Comparison of ENCODE assay signal across 8 mouse cellular contexts in the genomic region with DNA sequence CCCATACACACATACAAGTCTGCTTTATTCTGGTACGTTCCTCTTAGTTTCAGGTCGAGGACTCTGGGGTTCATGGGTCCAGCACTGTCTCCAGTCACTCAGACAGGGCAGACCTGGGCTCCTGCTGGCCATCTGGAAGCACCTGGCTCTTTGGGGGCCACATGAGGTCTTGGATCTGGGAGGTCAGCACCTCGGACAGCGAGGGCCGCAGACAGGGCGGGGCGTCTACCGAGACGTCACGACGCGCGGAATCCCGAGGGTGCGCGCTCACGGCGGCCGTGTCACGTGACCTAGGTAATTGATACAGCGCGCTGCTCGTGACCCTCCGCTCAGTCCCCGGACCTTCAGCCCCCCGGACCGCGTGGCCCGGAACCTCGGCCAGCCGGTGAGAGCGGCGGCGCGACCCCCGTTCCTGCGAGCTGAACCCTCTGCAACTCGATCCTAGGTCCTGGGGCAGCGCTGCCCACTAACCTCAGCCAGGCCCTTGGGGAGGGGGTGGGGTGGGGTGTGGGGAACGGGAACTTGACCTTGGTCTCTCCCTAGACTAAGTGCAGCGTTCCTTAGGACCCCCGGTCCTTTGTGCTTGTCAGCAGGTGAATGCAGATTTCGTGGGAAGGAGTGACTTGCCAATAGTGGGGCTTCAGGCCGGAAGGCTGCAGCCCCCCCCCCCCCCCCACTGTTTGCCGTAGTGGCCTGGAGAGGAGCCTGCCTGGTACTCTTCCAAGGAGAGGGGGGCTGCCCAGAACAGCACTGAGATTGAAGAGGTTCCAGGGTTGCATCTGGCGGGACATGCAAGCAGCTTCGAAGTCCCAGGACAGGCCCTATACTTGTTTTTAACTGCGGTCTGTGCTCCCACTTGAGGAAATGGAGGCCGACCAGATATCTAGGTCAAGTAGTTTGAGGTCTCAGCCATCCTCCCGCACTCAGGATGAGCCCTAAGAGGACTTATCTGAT. TPM values are rescaled to one million over a fixed set of nuclear protein-coding genes. Genes with fewer than 3 reads are reported as not detected.
DNase-seq lines count a peak whose midpoint lies in the region; ATAC-seq and TF ChIP-seq lines count a peak whose summit lies in the region.

A gene (plus strand): TSS at position 288 of the 954 bp plus-strand sequence.

- 0 out of 2 replicates have a peak, but pooled peaks cover 2% of the 10 kb centered on the region for H3K36me3 ChIP-seq in hindbrain, embryonic 12.5 days
- no peaks in the 10 kb centered on the region for H3K36me3 ChIP-seq in lung, postnatal 0 days (ENCODE audit: insufficient read depth, low read length)

- WGBS in hindbrain, embryonic 12.5 days: 4% methylated on average over 49 of the region's 50 CpGs
- 3% methylated on average over 44 of the region's 50 CpGs for WGBS in lung, postnatal 0 days

- 0 out of 2 replicates have a peak within 1 kb of the TSS, but pooled peaks have one; percentile 7 for H3K27ac ChIP-seq in hindbrain, embryonic 12.5 days
- H3K27ac ChIP-seq in lung, postnatal 0 days (ENCODE audit: low read length): no peak within 1 kb of the TSS

- no peak for TF ChIP-seq EP300 in lung, postnatal 0 days (IDR thresholded peaks at IDR 0.05)

- ATAC-seq in hindbrain, embryonic 12.5 days (ENCODE audit: low FRiP score): peak; percentile 77
- peak; percentile 86 for ATAC-seq in lung, postnatal 0 days

- peak; percentile 95 for DNase-seq in ZHBTc4 (ENCODE audit: low read depth, low spot score)
- DNase-seq in cerebellum, postnatal 25 days: peak; percentile 84 to 90
- DNase-seq in frontal cortex, postnatal 14 days (ENCODE audit: low spot score in 2 of 2): peak; percentile 61 to 75
- DNase-seq in layer of hippocampus, postnatal 14 days (ENCODE audit: low spot score in 2 of 2): peak; percentile 65 to 69
- peak; percentile 79 for DNase-seq in lung, postnatal 0 days (ENCODE audit: low spot score)
- peak; percentile 68 for DNase-seq in retina, adult 2 months (ENCODE audit: low read depth, low spot score)
- DNase-seq in urinary bladder, adult 2 months (ENCODE audit: low spot score): peak; percentile 33

- peak within 1 kb of the TSS; percentile 67 for H3K4me3 ChIP-seq in hindbrain, embryonic 12.5 days
- H3K4me3 ChIP-seq in lung, postnatal 0 days (ENCODE audit: low read depth, low read length): peak within 1 kb of the TSS; percentile 61

- TF ChIP-seq CTCF in lung, postnatal 0 days (IDR thresholded peaks at IDR 0.05): no peak

- H3K4me2 ChIP-seq in hindbrain, embryonic 12.5 days (replicated peaks): peak within 1 kb of the TSS; percentile 83
- peak within 1 kb of the TSS; percentile 84 for H3K4me2 ChIP-seq in lung, postnatal 0 days (replicated peaks; ENCODE audit: low read depth, low read length)

- peaks cover 15% of the 10 kb centered on the region for H3K4me1 ChIP-seq in hindbrain, embryonic 12.5 days
- H3K4me1 ChIP-seq in lung, postnatal 0 days (ENCODE audit: insufficient read depth, low read depth, low read length): no peaks in the 10 kb centered on the region

- H3K27me3 ChIP-seq in hindbrain, embryonic 12.5 days: no peaks in the 10 kb centered on the region
- H3K27me3 ChIP-seq in lung, postnatal 0 days (replicated peaks; ENCODE audit: insufficient read depth, low read length): no peaks in the 10 kb centered on the region

- peak within 1 kb of the TSS; percentile 80 for H3K9ac ChIP-seq in hindbrain, embryonic 12.5 days
- H3K9ac ChIP-seq in lung, postnatal 0 days (replicated peaks; ENCODE audit: low read depth): no peak within 1 kb of the TSS

- no peaks in the 10 kb centered on the region for H3K9me3 ChIP-seq in hindbrain, embryonic 12.5 days (replicated peaks)
- no peaks in the 10 kb centered on the region for H3K9me3 ChIP-seq in lung, postnatal 0 days (ENCODE audit: low read length)

RNA-seq across cellular contexts. Expression of the gene that starts here (rescaled TPM):
- polyA plus RNA-seq in hindbrain, embryonic 12.5 days (2016; fragmentation: Nextera tagmentation; extraction: Ambion mirVana): 19.6 and 23.7 TPM in 2 replicates
- total RNA-seq in layer of hippocampus, postnatal 14 days (2021): 10 to 100 TPM; 58.2 to 68.2 TPM
- 1.1 and 1.2 TPM in 2 replicates for polyA plus RNA-seq in lung, postnatal 0 days (2015; fragmentation: Nextera tagmentation; extraction: Ambion mirVana)
- 0.50 and 0.87 TPM in 2 replicates for polyA plus RNA-seq in urinary bladder, adult 2 months (2012; rRNA removed)

Comparison
In these comparisons a context has a peak if more than half of its experiments do, and no peak if none do; other contexts are left out.
1. Peak in DNase-seq in urinary bladder, adult 2 months; RNA of the gene not detected or under 1 TPM.
2. DNase-seq: peak in every context shown above with its lines; median percentile 95 in ZHBTc4; 87 in cerebellum, postnatal 25 days; 79 in lung, postnatal 0 days; 68 in frontal cortex, postnatal 14 days; 68 in retina, adult 2 months; 67 in layer of hippocampus, postnatal 14 days; 33 in urinary bladder, adult 2 months.